Mouse (Mus musculus): ENCODE data around the gene Zfp235. TPM values are rescaled to one million over a fixed set of nuclear protein-coding genes. Genes with fewer than 3 reads are reported as not detected.

Gene Zfp235
- total RNA-seq (2014; rRNA removed) (6.1 and 7.7 TPM in 2 replicates), polyA plus RNA-seq (2012; rRNA removed) (3.3 and 3.8 TPM in 2 replicates)

- Histone ChIP-seq H3K36me3 (ENCODE audit: control insufficient read depth, insufficient read depth, low read length) (peaks cover 11% of the 10 kb centered on the region; the same call in 1 of the 2 replicates), H3K27ac (replicated peaks; ENCODE audit: insufficient read depth, low read depth, low read length) (peak within 1 kb of the TSS; percentile 10; the same call in 1 of the 2 replicates), H3K79me2 (ENCODE audit: control insufficient read depth, insufficient read depth, low read length) (no peaks in the 10 kb centered on the region; the same call in 1 of the 2 replicates), H3K4me3 (ENCODE audit: insufficient read depth, low read depth, low read length) (peak within 1 kb of the TSS; percentile 74), H3K27me3 (ENCODE audit: control insufficient read depth, insufficient read depth, low read length) (no peaks in the 10 kb centered on the region), H3K9ac (ENCODE audit: low read depth, low read length) (peak within 1 kb of the TSS; percentile 67), H3K4me1 (ENCODE audit: control insufficient read depth, insufficient read depth, low read length) (peaks cover 8% of the 10 kb centered on the region)
- TF ChIP-seq POLR2A (IDR thresholded peaks at IDR 0.05; ENCODE audit: extremely low read depth, insufficient read depth, low read length) (0 out of 2 replicates have a peak, but pooled peaks have one; percentile 43), CTCF (IDR thresholded peaks at IDR 0.05; ENCODE audit: low read depth, low read length) (no peak)
- DNase-seq (ENCODE audit: extremely low read depth, low read depth, low spot score), result peak; percentile 92
- 2% methylated on average over 32 of the region's 32 CpGs for WGBS
Observed at GRCm38 (mm10) chr7:24133996-24134828, at the start of gene Zfp235. TSS of gene Zfp235 (plus strand) at chr7:24134169.

- Histone ChIP-seq H3K4me1 (ENCODE audit: control insufficient read depth, insufficient read depth, low read length) (peaks cover 8% of the 10 kb centered on the region), H3K4me3 (ENCODE audit: insufficient read depth, low read depth, low read length) (no peak overlapping the region), H3K79me2 (ENCODE audit: control insufficient read depth, insufficient read depth, low read length) (peaks cover 33% of the 10 kb centered on the region), H3K36me3 (ENCODE audit: control insufficient read depth, insufficient read depth, low read length) (peaks cover 8% of the 10 kb centered on the region), H3K27ac (replicated peaks; ENCODE audit: insufficient read depth, low read depth, low read length) (no peak overlapping the region), H3K9ac (ENCODE audit: low read depth, low read length) (no peak overlapping the region), H3K27me3 (ENCODE audit: control insufficient read depth, insufficient read depth, low read length) (no peaks in the 10 kb centered on the region)
- 99% methylated on average over 4 of the region's 4 CpGs for WGBS
- TF ChIP-seq CTCF (IDR thresholded peaks at IDR 0.05; ENCODE audit: low read depth, low read length) (no peak), POLR2A (IDR thresholded peaks at IDR 0.05; ENCODE audit: extremely low read depth, insufficient read depth, low read length) (no peak)
- DNase-seq (ENCODE audit: extremely low read depth, low read depth, low spot score), result no peak
Observed at GRCm38 (mm10) chr7:24086871-24087270, 47.1 kb upstream of the Zfp235 start.

- WGBS, result 97% methylated on average over 12 of the region's 12 CpGs
- no peak for DNase-seq (ENCODE audit: extremely low read depth, low read depth, low spot score)
- Histone ChIP-seq H3K4me3 (ENCODE audit: insufficient read depth, low read depth, low read length) (no peak overlapping the region), H3K9ac (ENCODE audit: low read depth, low read length) (no peak overlapping the region), H3K27me3 (ENCODE audit: control insufficient read depth, insufficient read depth, low read length) (no peaks in the 10 kb centered on the region), H3K36me3 (ENCODE audit: control insufficient read depth, insufficient read depth, low read length) (peaks cover 8% of the 10 kb centered on the region), H3K27ac (replicated peaks; ENCODE audit: insufficient read depth, low read depth, low read length) (no peak overlapping the region), H3K79me2 (ENCODE audit: control insufficient read depth, insufficient read depth, low read length) (peaks cover 30% of the 10 kb centered on the region), H3K4me1 (ENCODE audit: control insufficient read depth, insufficient read depth, low read length) (peaks cover 5% of the 10 kb centered on the region)
- TF ChIP-seq CTCF (IDR thresholded peaks at IDR 0.05; ENCODE audit: low read depth, low read length) (no peak), POLR2A (IDR thresholded peaks at IDR 0.05; ENCODE audit: extremely low read depth, insufficient read depth, low read length) (no peak)
Observed at GRCm38 (mm10) chr7:24087485-24088125, 46.4 kb upstream of the Zfp235 start.

GRCm38 (mm10) chr7:24104403-24104802 is 29.6 kb upstream of the Zfp235 start:
- H3K4me3 ChIP-seq (ENCODE audit: insufficient read depth, low read depth, low read length), result no peak overlapping the region
- no peak overlapping the region for H3K9ac ChIP-seq (ENCODE audit: low read depth, low read length)
- no peaks in the 10 kb centered on the region for H3K79me2 ChIP-seq (ENCODE audit: control insufficient read depth, insufficient read depth, low read length)
- 96% methylated on average over 9 of the region's 9 CpGs for WGBS
- 0 out of 2 replicates have a peak, but pooled peaks cover 3% of the 10 kb centered on the region for H3K27me3 ChIP-seq (ENCODE audit: control insufficient read depth, insufficient read depth, low read length)
- H3K27ac ChIP-seq (replicated peaks; ENCODE audit: insufficient read depth, low read depth, low read length), result no peak overlapping the region
- no peak for DNase-seq (ENCODE audit: extremely low read depth, low read depth, low spot score)
- no peaks in the 10 kb centered on the region for H3K4me1 ChIP-seq (ENCODE audit: control insufficient read depth, insufficient read depth, low read length)
- peaks cover 72% of the 10 kb centered on the region for H3K36me3 ChIP-seq (ENCODE audit: control insufficient read depth, insufficient read depth, low read length)
- TF ChIP-seq CTCF (IDR thresholded peaks at IDR 0.05; ENCODE audit: low read depth, low read length) (no peak), POLR2A (IDR thresholded peaks at IDR 0.05; ENCODE audit: extremely low read depth, insufficient read depth, low read length) (no peak)

GRCm38 (mm10) chr7:24105144-24105703 is 28.7 kb upstream of the Zfp235 start:
- no peaks in the 10 kb centered on the region for H3K4me1 ChIP-seq (ENCODE audit: control insufficient read depth, insufficient read depth, low read length)
- H3K27me3 ChIP-seq (ENCODE audit: control insufficient read depth, insufficient read depth, low read length), result 0 out of 2 replicates have a peak, but pooled peaks cover 3% of the 10 kb centered on the region
- H3K27ac ChIP-seq (replicated peaks; ENCODE audit: insufficient read depth, low read depth, low read length), result no peak overlapping the region
- TF ChIP-seq POLR2A (IDR thresholded peaks at IDR 0.05; ENCODE audit: extremely low read depth, insufficient read depth, low read length) (no peak), CTCF (IDR thresholded peaks at IDR 0.05; ENCODE audit: low read depth, low read length) (no peak)
- H3K79me2 ChIP-seq (ENCODE audit: control insufficient read depth, insufficient read depth, low read length), result no peaks in the 10 kb centered on the region
- H3K9ac ChIP-seq (ENCODE audit: low read depth, low read length), result no peak overlapping the region
- DNase-seq (ENCODE audit: extremely low read depth, low read depth, low spot score), result no peak
- peaks cover 67% of the 10 kb centered on the region for H3K36me3 ChIP-seq (ENCODE audit: control insufficient read depth, insufficient read depth, low read length)
- 95% methylated on average over 18 of the region's 18 CpGs for WGBS
- no peak overlapping the region for H3K4me3 ChIP-seq (ENCODE audit: insufficient read depth, low read depth, low read length)

Measured in liver, adult 2 months (tissue).